Mouse (Mus musculus) embryonic facial prominence, embryonic 11.5 days (tissue): ENCODE data around the gene Cacna1c. TPM values are rescaled to one million over a fixed set of nuclear protein-coding genes. Genes with fewer than 3 reads are reported as not detected.

Experiments
- ATAC-seq: fragments of 200-750 bp; cut with Nextera tagmentation; replicated peaks from 2 replicates; pipeline ENCODE4 v1.8.0; 2017; ENCODE audit warnings: low read depth; ENCODE audit not compliant: insufficient number of reproducible peaks, low FRiP score, low TSS enrichment
- DNase-seq: peaks from one replicate; pipeline ENCODE4 v3.0.0-alpha.2; 2015; ENCODE audit warnings: low spot score
- H3K27ac ChIP-seq: fragments of 300-500 bp; sonication (generic); replicated peaks from 2 replicates; pipeline ENCODE4 v1.5.1; 2014; ENCODE audit warnings: mild to moderate bottlenecking, low read depth, low read length, control low read depth
- H3K27me3 ChIP-seq: fragments of 300-500 bp; sonication (generic); 2 replicates; pipeline ENCODE4 v1.6.1; 2014; ENCODE audit warnings: mild to moderate bottlenecking, low read length, moderate library complexity, mixed read lengths; ENCODE audit not compliant: control insufficient read depth, insufficient read depth
- H3K36me3 ChIP-seq: fragments of 300-500 bp; sonication (generic); replicated peaks from 2 replicates; pipeline ENCODE4 v1.6.1; 2014; ENCODE audit warnings: low read depth, mild to moderate bottlenecking, low read length, moderate library complexity, mixed read lengths; ENCODE audit not compliant: control insufficient read depth, insufficient read depth
- H3K4me1 ChIP-seq: fragments of 300-500 bp; sonication (generic); 2 replicates; pipeline ENCODE4 v1.6.1; 2014; ENCODE audit warnings: low read length, mixed read lengths; ENCODE audit not compliant: control insufficient read depth, insufficient read depth
- H3K4me2 ChIP-seq: fragments of 300-500 bp; sonication (generic); 2 replicates; pipeline ENCODE4 v1.6.1; 2014; ENCODE audit warnings: low read depth, mild to moderate bottlenecking, control low read depth, low read length, moderate library complexity
- H3K4me3 ChIP-seq: fragments of 300-500 bp; sonication (generic); 2 replicates; pipeline ENCODE4 v1.5.1; 2014; ENCODE audit warnings: low read depth, low read length, control low read depth
- H3K9ac ChIP-seq: fragments of 300-500 bp; sonication (generic); replicated peaks from 2 replicates; pipeline ENCODE4 v1.6.1; 2014; ENCODE audit warnings: mild to moderate bottlenecking, control low read depth, low read length
- H3K9me3 ChIP-seq: fragments of 300-500 bp; sonication (generic); replicated peaks from 2 replicates; pipeline ENCODE4 v1.6.1; 2016; ENCODE audit warnings: mild to moderate bottlenecking, low read length, inconsistent platforms, mixed read lengths; ENCODE audit not compliant: control insufficient read depth
- WGBS: fragments of 180-500 bp; shearing (Covaris S2); extraction: QIAGEN DNeasy Blood & Tissue Kit; methylation state at CpG from one replicate; pipeline ENCODE4 v1.1.7; 2014; 5-methylcytosine and 5-hydroxymethylcytosine counted together
- polyA plus RNA-seq: library from polyadenylated mRNA; unstranded; fragments of >200 nt; fragmentation: Nextera tagmentation; extraction: Ambion mirVana; gene quantifications from 2 replicates; pipeline ENCODE4 v1.2.1, GENCODE M21; 2014

Gene Cacna1c
- polyA plus RNA-seq, 1 experiment from 2014 or later, result 4.3 TPM

GRCm38 (mm10) chr6:119128521-119128920 lies 67.7 kb downstream of the Cacna1c start:
- Histone ChIP-seq H3K9me3 (no peaks in the 10 kb centered on the region), H3K4me1 (no peaks in the 10 kb centered on the region), H3K27ac (no peak overlapping the region), H3K9ac (no peak overlapping the region), H3K4me2 (no peak overlapping the region), H3K4me3 (no peak overlapping the region), H3K36me3 (no peaks in the 10 kb centered on the region), H3K27me3 (no peaks in the 10 kb centered on the region)
- 91% methylated on average over 8 of the region's 8 CpGs for WGBS
- ATAC-seq (no peak), DNase-seq (no peak)

GRCm38 (mm10) chr6:119128076-119128475 lies 68.1 kb downstream of the Cacna1c start:
- DNase-seq, result no peak
- 79% methylated on average over 1 of the region's 1 CpGs for WGBS
- Histone ChIP-seq H3K9me3 (no peaks in the 10 kb centered on the region), H3K4me3 (no peak overlapping the region), H3K36me3 (no peaks in the 10 kb centered on the region), H3K4me2 (no peak overlapping the region), H3K9ac (no peak overlapping the region), H3K27me3 (no peaks in the 10 kb centered on the region), H3K27ac (no peak overlapping the region), H3K4me1 (no peaks in the 10 kb centered on the region)
- no peak for ATAC-seq

- no peaks in the 10 kb centered on the region for H3K9me3 ChIP-seq
- H3K4me3 ChIP-seq, result no peak overlapping the region
- H3K27ac ChIP-seq, result no peak overlapping the region
- ATAC-seq (no peak), DNase-seq (no peak)
- no peaks in the 10 kb centered on the region for H3K27me3 ChIP-seq
- H3K9ac ChIP-seq, result no peak overlapping the region
- no peaks in the 10 kb centered on the region for H3K36me3 ChIP-seq
- no peaks in the 10 kb centered on the region for H3K4me1 ChIP-seq
- 80% methylated on average over 3 of the region's 3 CpGs for WGBS
- H3K4me2 ChIP-seq, result no peak overlapping the region
Measured at GRCm38 (mm10) chr6:119126991-119127390, 69.2 kb downstream of the Cacna1c start.

- H3K9ac ChIP-seq, result no peak overlapping the region
- H3K4me2 ChIP-seq, result no peak overlapping the region
- no peak overlapping the region for H3K4me3 ChIP-seq
- H3K27me3 ChIP-seq, result no peaks in the 10 kb centered on the region
- 69% methylated on average over 4 of the region's 4 CpGs for WGBS
- no peaks in the 10 kb centered on the region for H3K9me3 ChIP-seq
- ATAC-seq, result no peak
- DNase-seq, result no peak
- H3K4me1 ChIP-seq, result no peaks in the 10 kb centered on the region
- no peaks in the 10 kb centered on the region for H3K36me3 ChIP-seq
- no peak overlapping the region for H3K27ac ChIP-seq
Measured at GRCm38 (mm10) chr6:119118371-119118770, 77.8 kb downstream of the Cacna1c start.

- DNase-seq (peak; percentile 14), ATAC-seq (no peak)
- no peaks in the 10 kb centered on the region for H3K4me1 ChIP-seq
- H3K4me2 ChIP-seq, result no peak overlapping the region
- no peaks in the 10 kb centered on the region for H3K27me3 ChIP-seq
- no peak overlapping the region for H3K4me3 ChIP-seq
- H3K36me3 ChIP-seq, result no peaks in the 10 kb centered on the region
- WGBS, result 92% methylated on average over 3 of the region's 3 CpGs
- H3K9me3 ChIP-seq, result no peaks in the 10 kb centered on the region
- no peak overlapping the region for H3K9ac ChIP-seq
- H3K27ac ChIP-seq, result no peak overlapping the region
Measured at GRCm38 (mm10) chr6:119116290-119116689, 79.9 kb downstream of the Cacna1c start.

GRCm38 (mm10) chr6:119113362-119113761 lies 82.9 kb downstream of the Cacna1c start:
- 84% methylated on average over 4 of the region's 4 CpGs for WGBS
- ATAC-seq, result no peak
- H3K4me1 ChIP-seq, result no peaks in the 10 kb centered on the region

GRCm38 (mm10) chr6:119110369-119110768 lies 85.8 kb downstream of the Cacna1c start:
- no peak overlapping the region for H3K9ac ChIP-seq
- H3K27ac ChIP-seq, result no peak overlapping the region
- H3K4me3 ChIP-seq, result no peak overlapping the region
- peaks cover 9% of the 10 kb centered on the region for H3K27me3 ChIP-seq
- WGBS, result 84% methylated on average over 5 of the region's 5 CpGs
- DNase-seq (no peak), ATAC-seq (no peak)
- H3K4me1 ChIP-seq, result no peaks in the 10 kb centered on the region
- no peak overlapping the region for H3K4me2 ChIP-seq
- no peaks in the 10 kb centered on the region for H3K9me3 ChIP-seq
- H3K36me3 ChIP-seq, result no peaks in the 10 kb centered on the region

More at GRCm38 (mm10) chr6:119113362-119113761, 82.9 kb downstream of the Cacna1c start:
- no peaks in the 10 kb centered on the region for H3K27me3 ChIP-seq
- no peak overlapping the region for H3K4me2 ChIP-seq
- H3K36me3 ChIP-seq, result no peaks in the 10 kb centered on the region
- no peak overlapping the region for H3K4me3 ChIP-seq
- no peaks in the 10 kb centered on the region for H3K9me3 ChIP-seq
- H3K27ac ChIP-seq, result no peak overlapping the region
- no peak for DNase-seq
- no peak overlapping the region for H3K9ac ChIP-seq

GRCm38 (mm10) chr6:119108466-119109394 lies 87.5 kb downstream of the Cacna1c start:
- H3K4me1 ChIP-seq, result no peaks in the 10 kb centered on the region
- H3K4me2 ChIP-seq, result peak overlapping the region; percentile 86
- ATAC-seq (peak; percentile 74), DNase-seq (peak; percentile 81)
- no peaks in the 10 kb centered on the region for H3K36me3 ChIP-seq
- peak overlapping the region; percentile 79 for H3K9ac ChIP-seq
- whole genome bisulfite sequencing, result 0% methylated on average over 45 of the region's 93 CpGs
- H3K27ac ChIP-seq, result peak overlapping the region; percentile 65
- H3K9me3 ChIP-seq, result no peaks in the 10 kb centered on the region
- H3K4me3 ChIP-seq, result peak overlapping the region; percentile 64
- H3K27me3 ChIP-seq, result peaks cover 13% of the 10 kb centered on the region
